Comparison of ENCODE assay signal across 11 mouse cellular contexts in the genomic region with DNA sequence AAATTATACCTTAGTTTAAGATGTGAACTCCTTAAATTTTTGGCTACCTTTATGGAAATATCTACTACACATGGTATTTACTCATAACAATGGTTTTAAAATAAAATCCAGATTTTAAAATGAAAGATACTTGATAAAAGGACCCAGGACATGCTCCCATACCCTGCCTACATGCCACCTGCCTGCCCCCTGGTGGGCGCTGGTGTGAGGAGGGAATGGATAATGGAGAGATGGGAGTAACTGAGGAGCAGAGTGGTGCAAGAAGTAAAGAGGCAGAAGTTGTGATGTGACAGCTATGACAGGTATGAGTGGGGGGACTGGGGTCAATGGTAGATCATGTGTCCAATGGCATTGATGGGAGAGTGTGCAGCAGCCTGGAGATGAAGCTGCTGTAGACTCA.
A peak's percentile ranks its signal among the peaks of the same experiment; 100 is the strongest.
DNase-seq lines count a peak whose midpoint lies in the region; TF ChIP-seq lines count a peak whose summit lies in the region.
"Had no signal": no experiment of that assay in that cellular context is flagged by ENCODE, and none has a peak within 500 bp of the region (broad histone marks: within the 10 kb centered on the region; RNA-seq: fewer than 3 reads in every experiment).

No protein-coding gene starts in this region.

- peak; percentile 64 for TF ChIP-seq CTCF in layer of hippocampus, adult 2 months (conservative IDR thresholded peaks at IDR 0.05)

- H3K4me3 ChIP-seq in layer of hippocampus, adult 2 months, result no peak overlapping the region

- no peak overlapping the region for H3K27ac ChIP-seq in layer of hippocampus, adult 2 months
- H3K27ac ChIP-seq: macrophage had no signal

- intact Hi-C loops in left cerebral cortex, postnatal 25 days (cut with DNase I), result no loop called here

- peak; percentile 67 for DNase-seq in adrenal gland, postnatal 10 days
- DNase-seq in adrenal gland, adult 2 months, result no peak
- DNase-seq in layer of hippocampus, adult 2 months (ENCODE audit: low spot score in 2 of 2), result no peak
- DNase-seq in layer of hippocampus, adult 9-11 months, result no peak
- DNase-seq in 416B (ENCODE audit: low read depth), result peak; percentile 5
- DNase-seq in embryo, embryonic 9.5 days (ENCODE audit: extremely low spot score), result peak; percentile 42
- no peak for DNase-seq in left cerebral cortex, postnatal 25 days (ENCODE audit: low spot score in 2 of 2)
- no peak for DNase-seq in layer of hippocampus, postnatal 14 days (ENCODE audit: low spot score in 2 of 2)
- DNase-seq: B cell, adult 2 months; cerebellum, postnatal 36 days had no signal

Comparison
In these comparisons a context has a peak if more than half of its experiments do, and no peak if none do; other contexts are left out.
1. DNase-seq: peak in adrenal gland, postnatal 10 days (single experiment), 416B (single experiment) and embryo, embryonic 9.5 days (single experiment); none in adrenal gland, adult 2 months (single experiment), layer of hippocampus, adult 2 months (0 of 2), layer of hippocampus, adult 9-11 months (single experiment), left cerebral cortex, postnatal 25 days (0 of 2) and layer of hippocampus, postnatal 14 days (0 of 2).